Mouse (Mus musculus) liver, adult 2 months (tissue): ENCODE data around the gene Snx15. TPM values are rescaled to one million over a fixed set of nuclear protein-coding genes. Genes with fewer than 3 reads are reported as not detected.

ENCODE experiments used
- DNase-seq: peaks from one replicate; pipeline ENCODE4 v3.0.0-alpha.2; 2011; ENCODE audit warnings: low read depth, low spot score; ENCODE audit errors: extremely low read depth
- H3K27ac ChIP-seq: fragments of 200-500 bp; replicated peaks from 2 replicates; pipeline ENCODE4 v1.5.1; 2012; ENCODE audit warnings: low read depth, mild to moderate bottlenecking, control low read depth, inconsistent platforms, low read length; ENCODE audit not compliant: insufficient read depth
- H3K27me3 ChIP-seq: fragments of 200-500 bp; 2 replicates; pipeline ENCODE4 v1.6.1; 2012; ENCODE audit warnings: mild to moderate bottlenecking, moderate library complexity, low read length, inconsistent platforms; ENCODE audit not compliant: control insufficient read depth, insufficient read depth
- H3K36me3 ChIP-seq: fragments of 200-500 bp; 2 replicates; pipeline ENCODE4 v1.6.1; 2012; ENCODE audit warnings: low read length, inconsistent platforms; ENCODE audit not compliant: control insufficient read depth, insufficient read depth
- H3K4me1 ChIP-seq: fragments of 200-500 bp; 2 replicates; pipeline ENCODE4 v1.6.1; 2011; ENCODE audit warnings: low read length; ENCODE audit not compliant: control insufficient read depth, insufficient read depth
- H3K4me3 ChIP-seq: fragments of 200-500 bp; 2 replicates; pipeline ENCODE4 v1.5.1; 2011; ENCODE audit warnings: low read depth, mild to moderate bottlenecking, control low read depth, low read length, moderate library complexity; ENCODE audit not compliant: insufficient read depth
- H3K79me2 ChIP-seq: fragments of 200-500 bp; 2 replicates; pipeline ENCODE4 v1.6.1; 2012; ENCODE audit warnings: inconsistent platforms, mild to moderate bottlenecking, low read length, moderate library complexity; ENCODE audit not compliant: control insufficient read depth, insufficient read depth
- H3K9ac ChIP-seq: fragments of 200-500 bp; 2 replicates; pipeline ENCODE4 v1.6.1; 2012; ENCODE audit warnings: low read depth, mild to moderate bottlenecking, control low read depth, inconsistent platforms, low read length
- CTCF ChIP-seq: fragments of 200-500 bp; IDR thresholded peaks from 2 replicates; pipeline ENCODE4 v1.5.1; 2011; ENCODE audit warnings: low read depth, low read length, control low read depth
- POLR2A ChIP-seq: fragments of 200-500 bp; IDR thresholded peaks from 2 replicates; pipeline ENCODE4 v1.6.1; 2011; ENCODE audit warnings: low read length, control low read depth; ENCODE audit not compliant: insufficient read depth; ENCODE audit errors: extremely low read depth
- WGBS: fragments of 180-500 bp; shearing (Covaris S2); methylation state at CpG from one replicate; pipeline ENCODE4 v1.1.7; 2018; 5-methylcytosine and 5-hydroxymethylcytosine counted together
- polyA plus RNA-seq: library from polyadenylated mRNA; depleted of rRNA; stranded (reverse); fragments of >200 nt; gene quantifications from 2 replicates; pipeline ENCODE4 v1.2.3, GENCODE M21; 2012
- total RNA-seq: library from RNA; depleted of rRNA; stranded (reverse); fragments of >200 nt; gene quantifications from 2 replicates; pipeline ENCODE4 v1.2.3, GENCODE M21; 2014

Gene Snx15
- total and polyA plus RNA-seq, 2 experiments: 7.2 to 20.5 TPM

DNA sequence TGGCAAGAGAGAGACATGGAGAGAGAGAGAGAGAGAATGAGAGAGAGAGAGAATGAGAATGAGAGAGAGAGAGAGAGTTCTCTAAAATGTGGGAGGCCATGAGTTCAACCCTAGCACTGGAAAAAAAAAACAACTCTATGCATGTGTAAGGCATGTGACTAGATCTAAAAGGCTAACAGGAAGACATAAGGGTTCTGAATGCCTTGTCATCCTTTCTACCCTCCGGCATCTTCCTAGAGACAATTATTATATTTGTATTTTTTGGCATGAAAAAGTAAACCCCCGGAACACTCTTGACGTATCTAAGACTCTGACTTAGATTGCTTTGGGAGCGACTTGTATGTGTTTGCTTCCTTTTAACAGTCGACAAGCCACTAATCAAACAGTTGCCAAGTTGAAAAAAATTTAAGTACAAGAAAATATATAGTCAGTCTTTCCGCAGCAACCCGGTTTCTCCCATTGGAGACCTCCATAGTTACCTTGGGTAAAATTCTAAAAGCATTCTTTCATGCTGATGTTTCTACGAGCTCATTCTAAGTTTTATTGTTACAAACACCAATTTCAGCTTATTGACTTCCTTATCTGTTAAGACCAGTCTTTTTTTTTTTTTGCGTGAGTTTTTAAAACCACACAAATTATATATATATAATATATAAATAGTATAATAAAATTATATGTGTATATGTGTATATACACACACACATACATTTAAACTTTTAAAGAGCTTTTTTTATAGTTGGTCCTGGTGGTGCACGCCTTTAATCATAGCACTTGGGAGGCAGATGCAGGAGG, 1.1 kb downstream of the Snx15 start:
- Histone ChIP-seq H3K27me3 (no peaks in the 10 kb centered on the region), H3K79me2 (no peaks in the 10 kb centered on the region), H3K9ac (no peak overlapping the region; the same call in 1 of the 2 replicates), H3K27ac (peak overlapping the region; percentile 84), H3K4me3 (peak overlapping the region; percentile 68), H3K36me3 (no peaks in the 10 kb centered on the region), H3K4me1 (peaks cover 1% of the 10 kb centered on the region)
- DNase-seq: peak; percentile 10
- TF ChIP-seq CTCF (no peak), POLR2A (no peak)
- WGBS: 71% methylated on average over 10 of the region's 10 CpGs

DNA sequence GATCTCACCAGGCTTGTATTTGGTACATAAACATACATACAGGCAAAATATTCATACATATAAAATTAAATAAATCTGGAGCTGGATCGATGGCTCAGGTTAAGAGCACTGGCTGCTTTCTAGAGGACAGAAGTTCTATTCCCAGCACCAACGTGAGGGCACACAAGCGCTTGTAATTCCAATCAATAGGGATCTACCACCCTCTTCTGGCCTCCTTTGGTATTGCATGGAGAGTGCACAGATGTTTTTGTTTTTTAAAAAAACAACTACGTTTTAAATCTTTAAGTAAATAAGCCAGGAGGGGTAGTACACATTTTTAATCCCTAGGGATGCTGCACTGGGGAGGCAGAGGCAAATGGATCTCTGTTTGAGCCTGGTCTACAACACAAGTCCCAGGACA, 1.8 kb downstream of the Snx15 start:
- H3K27ac ChIP-seq: no peak overlapping the region
- H3K27me3 ChIP-seq: no peaks in the 10 kb centered on the region
- 17% methylated on average over 4 of the region's 4 CpGs for WGBS
- no peaks in the 10 kb centered on the region for H3K36me3 ChIP-seq
- no peaks in the 10 kb centered on the region for H3K79me2 ChIP-seq
- no peak overlapping the region for H3K4me3 ChIP-seq
- no peak overlapping the region for H3K9ac ChIP-seq
- peaks cover 1% of the 10 kb centered on the region for H3K4me1 ChIP-seq
- peak; percentile 54 for DNase-seq
- TF ChIP-seq POLR2A: no peak
- TF ChIP-seq CTCF: peak; percentile 58

DNA sequence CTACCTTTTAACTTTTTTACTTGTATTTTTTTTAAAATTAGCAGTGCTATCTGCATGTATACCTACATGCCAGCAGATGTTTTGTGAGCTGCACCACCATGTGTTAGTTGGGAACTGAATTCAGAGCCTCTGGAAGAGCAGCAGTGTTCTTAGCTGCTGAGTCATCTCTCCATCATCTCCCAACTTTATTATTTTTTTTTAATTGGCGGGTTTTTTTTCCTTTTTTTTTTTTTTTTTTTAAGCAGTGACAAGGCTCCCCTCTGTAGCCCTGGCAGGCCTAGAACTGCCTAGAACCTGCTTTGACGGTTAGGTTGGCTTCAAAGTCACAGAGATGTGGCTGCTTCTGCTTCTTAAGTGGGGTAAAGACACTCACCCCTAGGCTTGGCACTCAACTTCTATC, 3.2 kb downstream of the Snx15 start:
- WGBS: 85% methylated on average over 2 of the region's 2 CpGs

DNA sequence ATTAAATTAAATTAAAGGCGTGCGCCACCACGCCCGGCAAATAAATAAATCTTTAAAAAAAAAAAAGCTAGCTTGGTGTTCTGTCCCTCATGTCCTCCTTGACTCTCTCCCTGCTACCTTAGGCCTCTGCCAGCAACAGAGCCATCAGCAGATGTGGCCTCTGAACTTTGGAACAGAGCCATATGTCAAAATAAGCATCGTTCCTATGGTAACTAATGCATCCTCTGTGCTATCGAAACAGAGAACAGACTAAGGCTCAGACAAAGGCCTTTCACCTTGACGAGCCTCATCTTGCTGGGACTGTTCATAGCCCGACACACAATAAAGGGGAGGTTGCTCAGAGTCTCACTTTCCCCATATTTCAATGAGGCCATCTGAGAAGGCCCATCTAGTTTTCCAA, 4.8 kb downstream of the Snx15 start:
- Histone ChIP-seq H3K79me2 (no peaks in the 10 kb centered on the region), H3K27me3 (no peaks in the 10 kb centered on the region), H3K36me3 (no peaks in the 10 kb centered on the region), H3K4me3 (no peak overlapping the region), H3K27ac (no peak overlapping the region), H3K4me1 (peaks cover 4% of the 10 kb centered on the region), H3K9ac (no peak overlapping the region)
- peak; percentile 84 for DNase-seq
- 35% methylated on average over 8 of the region's 8 CpGs for WGBS
- no peak for TF ChIP-seq CTCF
- no peak for TF ChIP-seq POLR2A

More for the DNA sequence above, 3.2 kb downstream of the Snx15 start:
- Histone ChIP-seq H3K27ac (no peak overlapping the region), H3K79me2 (no peaks in the 10 kb centered on the region), H3K36me3 (no peaks in the 10 kb centered on the region), H3K4me3 (no peak overlapping the region), H3K4me1 (peaks cover 1% of the 10 kb centered on the region), H3K9ac (no peak overlapping the region), H3K27me3 (no peaks in the 10 kb centered on the region)
- TF ChIP-seq CTCF (no peak), POLR2A (no peak)
- DNase-seq: no peak

DNA sequence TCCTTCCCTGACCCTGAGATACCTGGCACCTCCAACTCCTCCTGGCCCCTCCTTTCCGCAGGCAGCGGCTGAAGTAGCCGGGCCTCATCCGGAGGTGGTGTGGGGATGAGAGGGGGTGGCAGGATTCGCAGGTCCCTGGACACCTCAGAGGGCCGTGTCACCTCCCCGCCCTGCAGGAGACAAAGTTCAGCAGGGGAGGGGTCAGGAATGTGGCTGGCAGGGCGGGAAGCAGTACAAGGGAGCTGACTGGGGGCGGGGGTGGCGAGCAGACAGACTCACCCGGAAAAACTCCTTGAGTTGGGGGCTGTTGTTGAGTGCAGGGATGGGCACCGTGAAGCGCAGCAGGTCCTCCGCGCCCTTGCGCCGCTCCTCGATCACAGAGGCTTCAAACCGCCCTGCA, 6.3 kb downstream of the Snx15 start:
- no peak for DNase-seq
- H3K4me3 ChIP-seq: no peak overlapping the region
- TF ChIP-seq CTCF (no peak), POLR2A (no peak)
- no peaks in the 10 kb centered on the region for H3K27me3 ChIP-seq
- H3K79me2 ChIP-seq: no peaks in the 10 kb centered on the region
- H3K27ac ChIP-seq: no peak overlapping the region
- H3K36me3 ChIP-seq: no peaks in the 10 kb centered on the region
- no peak overlapping the region for H3K9ac ChIP-seq
- peaks cover 4% of the 10 kb centered on the region for H3K4me1 ChIP-seq
- 60% methylated on average over 19 of the region's 19 CpGs for WGBS

DNA sequence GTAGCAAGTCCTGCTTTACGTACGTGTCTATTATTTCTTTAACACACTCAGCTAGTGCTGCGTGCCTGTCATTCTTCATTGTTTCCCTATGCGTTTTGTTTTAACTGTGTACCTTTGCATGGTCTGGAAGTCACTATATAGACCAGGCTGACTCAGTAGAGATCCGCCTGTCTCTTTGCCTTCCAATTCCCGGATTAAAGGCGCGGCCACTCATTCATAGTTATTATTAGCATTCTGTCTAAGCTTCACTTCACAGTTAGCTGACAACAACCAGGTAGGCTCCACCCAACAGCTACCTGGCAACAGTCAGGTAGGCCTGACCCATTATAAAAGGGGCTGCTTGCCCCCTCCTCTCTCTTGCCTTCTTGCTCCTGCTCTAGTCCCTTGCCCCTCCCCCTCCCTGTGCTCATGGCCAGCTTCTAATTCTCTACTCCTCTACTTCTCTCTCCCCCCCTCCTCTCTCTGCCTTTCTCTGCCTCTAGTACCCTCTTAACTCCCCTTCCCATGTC, 9.4 kb downstream of the Snx15 start:
- H3K9ac ChIP-seq: peak overlapping the region; percentile 63
- H3K4me1 ChIP-seq: peaks cover 2% of the 10 kb centered on the region; the same call in 1 of the 2 replicates
- no peaks in the 10 kb centered on the region for H3K36me3 ChIP-seq
- H3K4me3 ChIP-seq: peak overlapping the region; percentile 38
- no peaks in the 10 kb centered on the region for H3K27me3 ChIP-seq
- TF ChIP-seq POLR2A: no peak
- TF ChIP-seq CTCF: no peak
- H3K79me2 ChIP-seq: no peaks in the 10 kb centered on the region
- peak overlapping the region; percentile 38 for H3K27ac ChIP-seq
- WGBS: 2% methylated on average over 8 of the region's 8 CpGs
- no peak for DNase-seq
